Mouse (Mus musculus): ENCODE measurements around the gene Ahcyl2.
A peak's percentile ranks its signal among the peaks of the same experiment; 100 is the strongest.

The Ahcyl2 gene

GRCm38 (mm10) chr6:29914136-29914535 is 146.3 kb downstream of the Ahcyl2 start:
- no peak for DNase-seq (ENCODE audit: low read depth)

GRCm38 (mm10) chr6:29915836-29916235 is 148.0 kb downstream of the Ahcyl2 start:
- no peak for DNase-seq (ENCODE audit: low read depth)

- DNase-seq (ENCODE audit: low read depth), result peak; percentile 83
Observed at GRCm38 (mm10) chr6:29916530-29917382, 148.9 kb downstream of the Ahcyl2 start, which contains the start of gene Strip2. Strip2 (plus strand) TSS chr6:29917012.

- DNase-seq (ENCODE audit: low read depth), result peak; percentile 14
Observed at GRCm38 (mm10) chr6:29917383-29917720, 149.5 kb downstream of the Ahcyl2 start.

- no peak for DNase-seq (ENCODE audit: low read depth)
Observed at GRCm38 (mm10) chr6:29917947-29918346, 150.1 kb downstream of the Ahcyl2 start.

GRCm38 (mm10) chr6:29923501-29923900 is 155.7 kb downstream of the Ahcyl2 start:
- no peak for DNase-seq (ENCODE audit: low read depth)

GRCm38 (mm10) chr6:29925594-29926219 is 157.9 kb downstream of the Ahcyl2 start:
- no peak for DNase-seq (ENCODE audit: low read depth)

- no peak for DNase-seq (ENCODE audit: low read depth)
Observed at GRCm38 (mm10) chr6:29930087-29930486, 162.3 kb downstream of the Ahcyl2 start.

GRCm38 (mm10) chr6:29930665-29931064 is 162.9 kb downstream of the Ahcyl2 start:
- DNase-seq (ENCODE audit: low read depth), result no peak

- no peak for DNase-seq (ENCODE audit: low read depth)
Observed at GRCm38 (mm10) chr6:29931181-29931580, 163.4 kb downstream of the Ahcyl2 start.

GRCm38 (mm10) chr6:29935741-29936140 is 167.9 kb downstream of the Ahcyl2 start:
- DNase-seq (ENCODE audit: low read depth), result no peak

GRCm38 (mm10) chr6:29940428-29940827 is 172.6 kb downstream of the Ahcyl2 start:
- no peak for DNase-seq (ENCODE audit: low read depth)

- no peak for DNase-seq (ENCODE audit: low read depth)
Observed at GRCm38 (mm10) chr6:29941036-29941435, 173.2 kb downstream of the Ahcyl2 start.

GRCm38 (mm10) chr6:29944465-29944864 is 176.7 kb downstream of the Ahcyl2 start:
- no peak for DNase-seq (ENCODE audit: low read depth)

- DNase-seq (ENCODE audit: low read depth), result no peak
Observed at GRCm38 (mm10) chr6:29946568-29946967, 178.8 kb downstream of the Ahcyl2 start.

GRCm38 (mm10) chr6:29947823-29948222 is 180.0 kb downstream of the Ahcyl2 start:
- DNase-seq (ENCODE audit: low read depth), result no peak

- DNase-seq (ENCODE audit: low read depth), result no peak
Observed at GRCm38 (mm10) chr6:29956749-29957148, 188.9 kb downstream of the Ahcyl2 start.

- DNase-seq (ENCODE audit: low read depth), result no peak
Observed at GRCm38 (mm10) chr6:29958669-29959068, 190.9 kb downstream of the Ahcyl2 start.

GRCm38 (mm10) chr6:29961081-29961480 is 193.3 kb downstream of the Ahcyl2 start:
- DNase-seq (ENCODE audit: low read depth), result no peak
